Comparison of ENCODE assay signal across 8 mouse cellular contexts in the genomic region with DNA sequence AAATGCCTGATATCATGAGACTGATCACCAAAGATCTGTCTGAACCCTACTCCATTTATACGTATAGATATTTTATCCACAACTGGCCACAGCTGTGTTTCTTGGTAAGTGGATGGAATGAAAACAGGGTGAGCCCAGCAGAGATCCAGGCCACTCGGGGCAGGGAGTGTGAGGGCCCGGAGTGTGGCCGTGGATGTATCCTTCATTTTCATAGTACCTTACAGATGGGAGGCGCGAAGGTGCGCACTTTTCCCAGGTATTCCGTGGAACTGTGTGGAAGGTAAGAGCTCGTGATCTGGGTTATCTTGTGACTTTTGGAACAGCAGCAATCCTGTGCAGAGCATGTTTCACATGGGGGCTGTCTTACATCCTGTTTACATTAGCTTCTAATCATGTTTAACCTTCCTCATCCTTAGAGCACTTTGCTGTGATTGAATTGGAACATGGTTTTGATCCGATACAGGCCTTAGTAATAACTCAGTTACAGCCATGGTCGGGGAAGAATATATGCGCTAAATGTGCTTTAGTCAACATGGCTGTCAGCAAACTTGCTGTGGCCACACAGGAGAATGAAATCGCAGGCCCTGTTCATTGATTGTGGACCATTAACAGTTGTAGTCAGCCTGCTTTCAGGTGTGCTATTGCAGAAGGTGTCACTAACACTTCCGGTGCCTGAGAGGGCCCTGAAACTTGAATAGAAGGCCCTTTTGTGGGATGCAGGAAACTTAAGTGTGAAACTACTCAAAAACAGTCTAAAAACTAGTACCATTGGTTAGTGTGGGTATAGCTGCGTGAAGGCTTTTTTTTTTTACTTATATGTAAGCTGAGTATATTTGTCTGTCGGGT. TPM values are rescaled to one million over a fixed set of nuclear protein-coding genes. Genes with fewer than 3 reads are reported as not detected.
DNase-seq lines count a peak whose midpoint lies in the region; ATAC-seq and TF ChIP-seq lines count a peak whose summit lies in the region.

No protein-coding gene starts in this region.

- TF ChIP-seq POLR2A in bone marrow macrophage, adult 2 months (IDR thresholded peaks at IDR 0.05; ENCODE audit: borderline replicate concordance, low read depth, low read length): no peak

- DNase-seq in lung, postnatal 14 days: no peak
- DNase-seq in liver, embryonic 11.5 days (ENCODE audit: low spot score): no peak
- no peak for DNase-seq in layer of hippocampus, adult 9-11 months
- no peak for DNase-seq in right cerebral cortex, postnatal 4 days

- peak overlapping the region; percentile 94 for H3K4me3 ChIP-seq in lung, embryonic 15.5 days
- peak overlapping the region; percentile 81 for H3K4me3 ChIP-seq in bone marrow macrophage, adult 2 months (ENCODE audit: insufficient read depth, low read length)
- peak overlapping the region; percentile 85 for H3K4me3 ChIP-seq in heart, embryonic 16.5 days (ENCODE audit: low read length)
- peak overlapping the region; percentile 91 for H3K4me3 ChIP-seq in liver, embryonic 11.5 days (ENCODE audit: low read depth, low read length)
- peak overlapping the region; percentile 89 for H3K4me3 ChIP-seq in stomach, embryonic 15.5 days (replicated peaks)

- H3K9me3 ChIP-seq in lung, embryonic 15.5 days: no peaks in the 10 kb centered on the region
- H3K9me3 ChIP-seq in heart, embryonic 16.5 days (replicated peaks; ENCODE audit: control insufficient read depth, low read length): no peaks in the 10 kb centered on the region
- H3K9me3 ChIP-seq in liver, embryonic 11.5 days (ENCODE audit: control insufficient read depth, low read length): no peaks in the 10 kb centered on the region
- H3K9me3 ChIP-seq in stomach, embryonic 15.5 days: no peaks in the 10 kb centered on the region

- ATAC-seq in lung, embryonic 15.5 days (ENCODE audit: borderline replicate concordance, extremely low read depth, low FRiP score, low TSS enrichment): no peak
- no peak for ATAC-seq in heart, embryonic 16.5 days (replicated peaks; ENCODE audit: extremely low read depth, insufficient read depth, low FRiP score)
- no peak for ATAC-seq in liver, embryonic 11.5 days (replicated peaks; ENCODE audit: low FRiP score)
- ATAC-seq in stomach, embryonic 15.5 days (ENCODE audit: insufficient read depth, low FRiP score, low read depth): no peak

- peaks cover 7% of the 10 kb centered on the region; the same call in 1 of the 2 replicates for H3K36me3 ChIP-seq in lung, embryonic 15.5 days
- H3K36me3 ChIP-seq in heart, embryonic 16.5 days (ENCODE audit: control insufficient read depth, insufficient read depth): peaks cover 2% of the 10 kb centered on the region; the same call in 1 of the 2 replicates
- H3K36me3 ChIP-seq in liver, embryonic 11.5 days (ENCODE audit: control insufficient read depth, insufficient read depth, low read length): no peaks in the 10 kb centered on the region
- H3K36me3 ChIP-seq in stomach, embryonic 15.5 days: no peaks in the 10 kb centered on the region

- WGBS in lung, embryonic 15.5 days: 19% methylated on average over 16 of the region's 16 CpGs
- WGBS in heart, embryonic 16.5 days: 39% methylated on average over 16 of the region's 16 CpGs
- 53% methylated on average over 16 of the region's 16 CpGs for WGBS in liver, embryonic 11.5 days
- WGBS in stomach, embryonic 15.5 days: 24% methylated on average over 16 of the region's 16 CpGs

- no peaks in the 10 kb centered on the region for H3K27me3 ChIP-seq in lung, embryonic 15.5 days
- H3K27me3 ChIP-seq in heart, embryonic 16.5 days (ENCODE audit: control insufficient read depth, insufficient read depth, low read length): no peaks in the 10 kb centered on the region
- no peaks in the 10 kb centered on the region for H3K27me3 ChIP-seq in liver, embryonic 11.5 days (replicated peaks; ENCODE audit: control insufficient read depth, insufficient read depth, low read length)
- H3K27me3 ChIP-seq in stomach, embryonic 15.5 days (replicated peaks): no peaks in the 10 kb centered on the region

- peaks cover 21% of the 10 kb centered on the region for H3K4me1 ChIP-seq in lung, embryonic 15.5 days
- peaks cover 12% of the 10 kb centered on the region for H3K4me1 ChIP-seq in bone marrow macrophage, adult 2 months (ENCODE audit: control insufficient read depth, insufficient read depth, low read length)
- peaks cover 20% of the 10 kb centered on the region for H3K4me1 ChIP-seq in heart, embryonic 16.5 days (ENCODE audit: control insufficient read depth, insufficient read depth, low read length)
- peaks cover 14% of the 10 kb centered on the region for H3K4me1 ChIP-seq in liver, embryonic 11.5 days (replicated peaks; ENCODE audit: control insufficient read depth, insufficient read depth, low read length)
- H3K4me1 ChIP-seq in stomach, embryonic 15.5 days: peaks cover 13% of the 10 kb centered on the region

- peak overlapping the region; percentile 84 for H3K4me2 ChIP-seq in lung, embryonic 15.5 days
- H3K4me2 ChIP-seq in heart, embryonic 16.5 days (ENCODE audit: low read depth, low read length): peak overlapping the region; percentile 86
- H3K4me2 ChIP-seq in liver, embryonic 11.5 days: peak overlapping the region; percentile 83
- H3K4me2 ChIP-seq in stomach, embryonic 15.5 days: peak overlapping the region; percentile 88

- H3K9ac ChIP-seq in lung, embryonic 15.5 days: peak overlapping the region; percentile 94
- H3K9ac ChIP-seq in heart, embryonic 16.5 days (ENCODE audit: low read length): peak overlapping the region; percentile 84
- H3K9ac ChIP-seq in liver, embryonic 11.5 days (ENCODE audit: low read depth, low read length): peak overlapping the region; percentile 91
- H3K9ac ChIP-seq in stomach, embryonic 15.5 days: peak overlapping the region; percentile 93

- no peak overlapping the region for H3K27ac ChIP-seq in lung, embryonic 15.5 days
- H3K27ac ChIP-seq in bone marrow macrophage, adult 2 months (ENCODE audit: insufficient read depth, low read depth, low read length): no peak overlapping the region
- H3K27ac ChIP-seq in heart, embryonic 16.5 days (ENCODE audit: low read length): no peak overlapping the region
- H3K27ac ChIP-seq in liver, embryonic 11.5 days (ENCODE audit: low read depth, low read length): no peak overlapping the region
- no peak overlapping the region for H3K27ac ChIP-seq in stomach, embryonic 15.5 days

- no peak for TF ChIP-seq CTCF in bone marrow macrophage, adult 2 months (IDR thresholded peaks at IDR 0.05; ENCODE audit: low read depth, low read length)

RNA-seq across cellular contexts. Expression of a gene that starts 1.5 kb away (rescaled TPM):
- polyA plus RNA-seq in lung, embryonic 15.5 days (2015; fragmentation: Nextera tagmentation; extraction: Ambion mirVana): 9.6 and 10.4 TPM in 2 replicates
- polyA plus RNA-seq in bone marrow macrophage, adult 2 months (2012; ENCODE audit: insufficient read depth, insufficient read length, missing spikeins): 17.9 and 18.4 TPM in 2 replicates
- polyA plus RNA-seq in heart, embryonic 16.5 days (2015; fragmentation: Nextera tagmentation; extraction: Ambion mirVana): 6.7 and 7.2 TPM in 2 replicates
- 12.8 and 14.4 TPM in 2 replicates for polyA plus RNA-seq in liver, embryonic 11.5 days (2014; fragmentation: Nextera tagmentation; extraction: Ambion mirVana)
- 10.9 and 12.6 TPM in 2 replicates for polyA plus RNA-seq in stomach, embryonic 15.5 days (2015; fragmentation: Nextera tagmentation; extraction: Ambion mirVana)
